Mouse (Mus musculus) megakaryocyte, embryonic 14.5 days (primary cell): ENCODE data around the gene Fgf8.

Source experiments
- FLI1 ChIP-seq: IDR thresholded peaks from 2 replicates; pipeline ENCODE4 v1.6.1; 2012; ENCODE audit warnings: low read length, inconsistent platforms, mixed read lengths
- GATA1 ChIP-seq: IDR thresholded peaks from 3 replicates; pipeline ENCODE4 v1.6.1; 2012; ENCODE audit warnings: mixed read lengths, low read length, inconsistent platforms, borderline replicate concordance

GRCm38 (mm10) chr19:45727231-45727630 is 15.5 kb downstream of the Fgf8 start:
- no peak for TF ChIP-seq GATA1
- no peak for TF ChIP-seq FLI1
